Mouse (Mus musculus) layer of hippocampus, adult 11-12 months (tissue): ENCODE measurements at regions not wholly inside any gene's neighbourhood (a gene's known extent, or its start where the extent isn't known, plus 50 kb on each side); places are given as distances from the start of the nearest gene placed in this dataset.

ENCODE experiments used
- DNase-seq: peaks from one replicate; pipeline ENCODE4 v3.0.0; 2022; ENCODE audit warnings: low spot score

DNA sequence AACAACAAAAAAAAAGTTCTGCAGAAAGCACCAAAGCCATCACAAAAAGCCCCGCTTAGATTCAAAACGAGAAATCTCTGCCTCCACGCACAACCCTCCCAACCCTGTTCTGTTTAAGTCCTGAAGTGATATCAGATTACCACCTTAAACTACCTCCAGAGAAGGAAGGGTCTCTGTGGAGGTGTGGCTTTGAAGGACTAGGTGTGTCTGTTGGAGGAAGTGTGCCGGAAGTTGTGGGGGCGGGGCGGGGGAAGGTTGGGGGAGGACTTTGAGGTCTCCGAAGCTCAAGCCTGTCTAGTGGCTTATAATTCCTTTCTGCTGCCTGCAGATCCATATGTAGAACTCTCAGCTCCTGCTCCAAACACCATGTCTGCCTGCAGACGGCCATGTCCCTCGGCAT lies 173.6 kb downstream of the Mreg start:
- no peak for DNase-seq

- no peak for DNase-seq
These were observed 175.5 kb downstream of the Mreg start for GRCm38 (mm10) chr1:72036600-72036999.

DNA sequence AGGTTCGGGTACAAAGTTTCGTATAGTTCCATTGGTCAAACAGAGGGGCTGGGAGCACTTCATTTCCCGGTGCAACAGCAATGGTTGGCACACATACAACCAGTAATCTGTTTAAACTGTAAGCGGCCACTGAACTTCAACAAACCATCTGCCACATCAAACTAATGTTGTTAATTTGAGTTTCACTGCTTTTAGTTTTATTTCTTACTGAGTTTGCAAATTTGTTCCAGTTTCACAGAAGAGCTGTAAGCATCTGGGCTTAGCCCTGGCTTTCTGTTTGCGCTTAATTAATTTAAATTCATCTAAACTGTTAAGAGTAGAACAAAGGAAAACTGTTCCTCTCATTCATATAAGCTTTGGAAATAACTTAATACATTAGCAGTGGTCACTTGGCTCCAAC lies 176.0 kb downstream of the Mreg start:
- no peak for DNase-seq

DNA sequence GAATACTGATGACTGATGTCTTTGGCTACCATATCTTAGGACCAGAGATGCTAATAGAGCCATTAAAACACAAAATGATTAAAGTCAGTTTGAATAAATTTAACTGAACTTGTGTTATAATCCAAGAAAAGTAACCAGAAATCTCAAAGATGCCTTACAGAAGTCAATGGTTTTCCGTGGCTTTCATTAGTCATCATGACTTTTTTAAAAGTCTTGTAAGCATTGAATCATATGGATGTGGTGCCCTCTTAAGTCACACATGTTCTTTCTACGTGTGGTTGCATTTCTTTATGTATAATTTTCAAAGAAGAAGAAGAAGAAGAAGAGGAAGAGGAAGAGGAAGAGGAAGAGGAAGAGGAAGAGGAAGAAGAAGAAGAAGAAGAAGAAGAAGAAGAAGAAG lies 178.2 kb downstream of the Mreg start:
- no peak for DNase-seq

- no peak for DNase-seq
These were observed 179.9 kb downstream of the Mreg start for GRCm38 (mm10) chr1:72032214-72032613.

DNA sequence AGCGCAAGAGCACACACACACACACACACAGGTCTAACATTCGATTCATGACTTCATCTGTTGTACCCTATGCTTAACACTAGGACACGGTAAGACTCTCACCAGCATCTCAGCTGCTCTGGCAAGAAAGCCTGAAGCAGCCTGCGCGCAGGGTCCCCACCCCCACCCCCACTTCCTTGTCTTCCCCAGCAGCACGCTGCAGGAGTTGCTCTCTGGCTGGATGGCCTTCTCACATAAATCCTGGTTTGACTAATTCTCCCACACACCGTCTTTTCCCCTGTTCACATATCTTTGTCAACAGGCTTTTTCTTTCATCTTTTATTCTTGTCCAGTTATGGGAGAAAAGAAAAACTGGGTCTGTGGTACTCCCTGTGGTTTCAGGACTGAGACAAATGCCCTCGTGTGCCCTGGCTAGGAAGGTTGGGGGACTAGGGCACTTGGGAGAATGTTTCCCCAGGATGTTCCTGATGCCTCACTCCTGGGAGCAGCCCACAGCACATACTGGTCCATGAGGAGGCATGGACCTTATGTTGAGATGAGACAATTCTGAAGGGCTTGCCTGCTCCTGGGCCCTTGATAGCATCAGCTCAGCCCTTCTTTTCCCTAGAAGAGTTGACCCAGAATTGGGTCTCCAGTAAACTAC lies 181.2 kb downstream of the Mreg start:
- no peak for DNase-seq

DNA sequence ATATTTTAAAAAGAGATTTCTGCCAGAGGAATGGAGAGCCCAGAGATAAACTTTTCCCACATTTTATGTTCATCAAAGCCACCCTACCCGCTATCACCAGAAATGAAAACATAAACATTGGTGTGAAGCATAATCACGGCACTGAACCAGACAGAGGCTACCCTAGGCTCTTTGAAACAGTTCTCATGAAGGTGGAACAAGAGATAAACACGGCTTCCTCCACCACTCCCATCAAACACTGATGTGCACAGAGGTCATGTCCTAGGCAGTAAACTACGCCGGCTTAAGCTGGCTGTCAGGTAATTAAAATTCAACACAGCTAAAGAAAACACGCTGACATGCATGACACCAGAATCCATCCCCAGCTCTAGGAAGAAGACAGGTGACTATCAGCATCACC lies 182.5 kb downstream of the Mreg start:
- DNase-seq, result no peak

GRCm38 (mm10) chr1:72026861-72027260 lies 185.2 kb downstream of the Mreg start:
- no peak for DNase-seq

GRCm38 (mm10) chr1:72022631-72023030 lies 189.5 kb downstream of the Mreg start:
- no peak for DNase-seq

DNA sequence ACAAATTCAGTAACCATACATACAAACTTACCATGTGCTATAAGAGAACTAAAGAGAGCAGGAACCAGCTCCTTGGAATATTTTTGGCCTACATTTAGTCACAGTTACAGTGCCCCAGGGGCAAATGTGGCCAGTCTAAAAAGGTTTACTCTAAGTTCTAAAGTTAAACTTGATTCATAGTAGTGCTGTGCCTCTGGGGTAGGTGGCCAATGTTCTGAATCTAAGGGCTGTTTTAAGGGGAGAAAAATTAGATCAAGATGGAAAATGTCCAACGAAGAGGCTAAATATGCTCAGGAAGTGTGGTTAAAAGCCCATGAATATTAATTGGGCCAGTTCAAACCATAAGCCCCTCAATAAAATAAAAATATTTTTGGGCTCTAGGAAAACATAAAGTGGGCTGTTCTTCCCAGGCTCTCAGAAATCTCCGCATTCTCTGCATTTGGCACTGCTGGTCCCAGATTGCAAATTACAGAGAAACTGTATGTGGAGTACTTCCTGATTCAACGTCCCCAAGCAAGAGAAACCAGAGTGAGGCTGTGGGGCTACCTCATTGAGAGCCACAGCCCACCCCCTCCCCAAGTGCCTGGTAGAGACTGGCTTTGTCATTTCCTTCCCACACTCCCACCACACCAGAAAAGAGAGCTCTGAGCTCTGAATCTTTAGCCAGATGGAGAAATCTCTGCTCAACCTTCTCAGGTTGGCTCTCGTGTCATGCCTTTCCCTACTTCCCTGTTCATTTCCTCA lies 193.5 kb downstream of the Mreg start:
- DNase-seq, result no peak

DNA sequence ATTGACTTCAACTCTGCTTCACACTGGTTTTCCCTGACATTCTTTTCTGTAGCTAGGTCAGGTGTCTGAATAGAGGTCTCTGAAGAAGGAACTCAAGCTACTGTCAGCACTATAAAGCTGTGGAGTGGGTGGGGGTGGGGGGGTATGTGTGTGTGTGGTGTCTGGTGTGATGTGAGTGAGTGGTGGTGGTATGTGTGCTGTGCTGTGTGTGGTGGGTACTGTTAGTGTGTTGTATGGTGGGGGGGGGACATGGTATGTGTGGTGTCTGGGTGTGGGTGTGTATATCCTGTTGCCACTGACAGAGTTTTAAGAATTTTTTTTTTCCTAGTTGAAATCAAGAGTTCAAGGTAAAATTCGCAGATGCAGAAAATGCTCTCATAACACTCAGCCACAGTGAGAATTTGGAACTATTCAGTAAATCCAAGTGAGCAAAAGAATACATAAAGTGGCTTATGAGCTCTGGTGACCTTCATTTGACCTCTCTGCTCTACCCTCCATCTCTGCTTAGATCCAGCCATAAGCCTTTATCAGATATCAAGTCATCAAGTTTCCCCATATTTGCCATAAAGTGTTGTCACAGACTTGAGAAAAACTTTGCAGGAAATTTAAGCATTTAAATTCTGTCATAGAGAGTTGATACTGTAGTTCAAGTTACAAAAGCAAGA lies 194.2 kb downstream of the Mreg start:
- DNase-seq, result no peak

DNA sequence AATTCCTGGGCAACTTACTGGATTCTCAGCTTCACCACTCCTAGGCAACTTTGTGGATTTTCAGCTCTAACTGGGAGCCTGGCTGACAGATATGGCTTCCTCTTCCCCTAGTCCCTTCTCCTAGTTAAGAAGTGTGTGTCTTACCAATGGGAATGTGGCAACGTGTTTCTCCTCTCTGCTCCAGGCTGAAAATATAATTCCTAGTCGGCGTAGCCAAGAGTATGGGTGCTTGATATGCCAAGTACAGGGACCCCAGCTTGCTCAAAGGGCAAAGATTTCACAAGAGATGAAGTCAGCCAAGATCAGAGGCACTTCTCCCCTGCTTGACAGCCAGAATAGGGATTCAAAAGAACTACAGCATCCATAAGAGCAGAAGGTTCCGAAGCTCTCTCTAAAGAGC lies 196.6 kb downstream of the Mreg start:
- DNase-seq, result no peak

DNA sequence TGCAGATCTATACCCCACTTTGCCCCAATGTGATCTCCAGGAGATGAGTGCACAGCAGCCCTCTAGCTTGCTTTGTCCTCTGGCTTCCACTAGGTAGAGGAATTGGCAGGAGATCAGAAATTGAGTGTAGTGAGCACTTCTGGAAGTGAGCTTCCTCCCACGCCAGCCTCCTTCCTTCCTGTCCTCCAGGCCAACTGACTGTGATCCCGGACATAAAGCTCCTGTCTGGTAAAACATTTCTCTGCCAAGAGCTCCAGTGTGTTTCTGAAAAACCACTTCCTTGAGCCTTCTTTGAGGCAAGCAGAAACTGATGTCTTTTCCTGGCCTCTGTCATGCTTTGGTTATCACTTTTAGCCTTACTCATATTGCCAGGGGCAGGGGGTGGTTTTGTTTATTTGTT lies 197.5 kb downstream of the Mreg start:
- DNase-seq, result no peak

DNA sequence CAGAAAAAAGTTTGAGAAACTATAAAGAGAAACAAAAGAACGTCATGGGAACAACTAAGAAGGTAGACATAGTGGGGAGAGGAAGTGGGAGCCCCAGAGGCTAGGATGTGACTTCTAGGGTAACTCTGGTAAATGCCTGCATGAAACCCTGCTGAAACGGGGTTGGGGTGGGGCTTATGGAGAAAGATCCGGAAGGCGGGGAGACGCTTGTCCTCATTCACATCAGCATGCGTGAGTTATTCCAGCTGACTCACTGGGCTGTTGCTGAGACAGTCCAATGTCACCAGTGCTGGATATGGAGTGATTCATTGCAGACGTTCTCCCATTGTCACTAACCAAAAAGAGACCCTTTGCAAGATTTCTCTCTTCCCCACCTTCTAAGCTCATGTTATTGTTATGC lies 198.2 kb downstream of the Mreg start:
- no peak for DNase-seq

DNA sequence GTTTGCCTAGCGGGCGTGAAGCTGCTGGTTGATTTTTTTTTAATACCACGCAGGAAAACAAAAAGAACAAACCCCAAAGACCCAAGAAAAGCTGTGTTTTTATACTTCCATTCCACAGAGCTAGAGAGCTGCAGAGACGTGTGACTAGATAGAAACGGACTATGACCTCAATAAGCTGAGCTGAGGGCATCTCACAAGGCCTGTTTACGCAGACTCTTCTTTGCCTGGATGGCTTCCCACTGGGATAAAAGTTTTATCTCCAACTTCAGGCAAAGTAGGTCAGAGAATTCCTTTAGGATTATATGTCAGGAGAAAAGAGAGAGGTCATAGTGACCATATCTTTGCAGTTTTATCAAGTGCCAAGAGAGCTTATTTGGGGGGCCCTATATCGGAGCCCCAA lies 199.4 kb downstream of the Mreg start:
- no peak for DNase-seq

DNA sequence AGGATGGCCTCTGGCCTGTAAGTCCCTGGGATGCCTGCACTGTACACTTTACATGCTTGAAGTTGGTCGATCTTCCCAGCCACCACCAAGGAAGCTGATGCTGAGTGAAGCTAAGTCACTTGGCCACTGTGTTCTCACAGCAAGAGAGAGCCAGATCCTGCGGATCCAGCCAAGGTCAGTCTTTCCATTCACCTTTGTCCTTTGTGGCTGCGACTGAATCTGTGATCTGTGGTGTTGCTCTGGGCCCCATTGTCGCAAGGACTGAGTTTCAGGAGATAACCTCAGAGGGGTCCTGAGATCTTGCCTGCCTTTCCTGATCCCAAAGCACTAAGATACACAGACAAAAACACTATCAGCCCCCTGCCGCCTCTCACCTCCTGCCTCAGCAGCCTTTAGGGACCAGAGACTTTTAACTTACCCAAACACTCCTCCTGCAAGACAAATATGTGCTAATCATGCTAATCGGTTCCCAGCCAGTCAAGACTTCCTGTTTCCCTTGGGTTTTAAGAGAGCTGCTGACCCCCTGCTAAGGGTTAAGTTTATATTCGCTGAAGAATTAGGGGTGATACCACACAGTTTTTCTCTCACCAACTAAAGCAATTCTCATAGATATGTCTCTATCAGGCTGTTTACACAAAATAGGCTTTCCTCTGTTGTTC lies 202.7 kb downstream of the Mreg start:
- no peak for DNase-seq

- DNase-seq, result no peak
These were observed 205.3 kb downstream of the Mreg start for GRCm38 (mm10) chr1:72006696-72007291.

DNA sequence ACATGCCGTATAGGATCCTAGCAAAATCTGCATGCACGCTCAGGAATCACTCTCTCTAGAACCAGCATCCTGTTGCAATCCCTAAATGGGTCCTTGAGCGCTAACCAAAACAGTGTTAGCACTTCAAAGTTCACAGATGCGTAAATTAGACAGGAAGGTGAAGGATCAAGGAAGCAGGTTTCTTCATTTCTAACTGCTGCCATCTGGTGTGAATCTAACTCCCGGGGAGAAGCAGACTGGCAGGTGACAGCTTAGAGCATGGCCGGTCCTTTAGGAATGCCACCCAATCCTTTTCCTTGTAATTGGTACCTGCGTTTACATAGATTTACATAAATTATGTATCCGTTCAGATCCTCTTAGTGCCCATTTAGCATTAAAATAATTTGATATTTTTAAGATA lies 206.2 kb downstream of the Mreg start:
- DNase-seq, result no peak

GRCm38 (mm10) chr1:72005550-72005949 lies 206.6 kb downstream of the Mreg start:
- no peak for DNase-seq

DNA sequence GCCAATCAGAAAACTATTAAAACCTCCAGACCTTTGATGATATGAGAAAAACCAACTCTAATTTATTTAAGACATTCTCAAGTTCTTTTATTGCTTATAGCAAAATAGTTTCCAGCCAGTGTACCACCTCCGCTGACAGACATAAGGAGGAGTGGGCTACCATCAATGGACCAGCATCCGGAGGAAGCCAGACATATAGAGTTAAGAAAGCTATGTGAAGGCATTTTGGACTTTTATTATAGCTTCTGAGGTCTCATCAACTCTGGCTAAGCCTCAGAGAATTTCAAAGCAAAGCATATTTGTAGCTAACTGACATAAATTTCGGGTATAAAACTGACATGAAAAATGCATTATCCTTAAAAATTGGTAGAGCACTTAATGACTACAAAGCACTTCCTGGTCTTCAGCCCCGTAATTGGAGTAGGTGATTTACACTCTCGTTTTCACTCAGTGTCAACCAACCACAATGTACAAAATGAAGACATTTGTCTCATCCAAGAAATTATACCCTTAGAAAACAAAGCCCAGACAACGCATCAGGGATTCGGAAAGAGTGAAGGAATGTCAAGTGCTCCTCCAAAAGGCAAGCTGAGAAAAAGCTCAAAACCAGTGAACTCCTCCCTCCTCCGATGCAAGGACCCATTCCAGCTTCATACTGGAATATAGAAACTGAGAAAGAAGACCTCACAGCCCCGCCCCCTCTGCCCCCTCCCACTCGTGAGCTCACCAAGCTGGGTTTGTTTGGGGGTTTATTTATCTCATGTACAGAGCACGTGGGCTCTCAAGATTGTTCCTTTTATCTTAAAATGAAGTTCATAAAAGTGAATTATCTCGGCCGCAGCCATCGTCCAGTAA lies 208.5 kb downstream of the Mreg start:
- DNase-seq, result no peak

GRCm38 (mm10) chr1:72002471-72003116 lies 209.5 kb downstream of the Mreg start:
- peak; percentile 14 for DNase-seq
